Mouse (Mus musculus) left cerebral cortex, adult 18-20 months (tissue): ENCODE measurements around the gene Mthfr. TPM values are rescaled to one million over a fixed set of nuclear protein-coding genes. Genes with fewer than 3 reads are reported as not detected.

Experiments
- DNase-seq, 2 experiments: peaks; one replicate each; pipeline ENCODE4 v3.0.0; 2021 to 2022; ENCODE audit warnings: low spot score in 2 of 2, mixed read lengths in 1 of 2
- total RNA-seq, 2 experiments: library from RNA; stranded (reverse); gene quantifications; 2 replicates each; pipeline ENCODE4 v1.2.3; 2021

Mthfr gene
- total RNA-seq, 2 experiments from 2014 or later = 29.3 to 34.3 TPM

GRCm38 (mm10) chr4:148085907-148086305, 47.0 kb downstream of the Mthfr start:
- no peak for DNase-seq

- no peak for DNase-seq
Measured at GRCm38 (mm10) chr4:148087091-148087906, 48.4 kb downstream of the Mthfr start.

GRCm38 (mm10) chr4:148087907-148088527, 49.1 kb downstream of the Mthfr start, which contains the start of gene Agtrap:
TSS of gene Agtrap (minus strand) at chr4:148088031.
- DNase-seq = peak; percentile 94 to 95

GRCm38 (mm10) chr4:148089166-148089565, 50.3 kb downstream of the Mthfr start:
- DNase-seq = no peak

- DNase-seq = no peak
Measured at GRCm38 (mm10) chr4:148091181-148091580, 52.3 kb downstream of the Mthfr start.

DNA sequence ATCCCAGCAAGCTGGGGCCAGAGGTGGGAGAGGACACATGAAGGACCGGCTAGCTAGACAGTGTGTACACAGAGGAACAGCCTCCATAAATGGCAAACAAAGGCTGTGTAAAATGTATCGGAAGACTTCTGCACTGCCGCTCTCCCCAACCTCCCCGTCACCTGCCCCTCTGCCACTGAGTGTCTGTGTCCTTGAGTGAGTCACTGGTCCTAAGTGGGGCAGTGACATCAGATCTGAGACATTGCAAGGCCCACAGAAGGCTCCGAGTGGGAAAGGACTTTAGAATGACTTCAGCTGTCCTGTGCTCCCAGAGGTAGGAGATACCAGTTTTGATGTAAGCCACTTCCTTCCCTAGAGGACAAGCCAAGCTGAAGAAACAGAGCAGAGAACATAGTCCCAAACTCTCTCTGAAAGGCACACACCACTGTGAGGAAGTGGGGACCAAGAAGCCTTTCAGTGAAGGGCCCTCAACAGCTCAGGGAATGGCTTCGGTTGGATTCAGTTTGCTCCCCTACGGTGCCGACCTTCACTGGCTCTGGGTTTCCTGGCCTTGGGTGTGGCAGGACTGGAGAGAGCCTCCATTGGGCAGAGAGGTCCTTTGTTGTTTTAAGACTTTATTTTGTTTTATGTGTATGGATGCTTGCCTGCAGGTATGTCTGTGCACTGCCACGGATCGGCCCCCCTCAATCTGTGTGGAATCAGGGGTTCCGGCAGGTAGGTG, 53.8 kb downstream of the Mthfr start:
- DNase-seq = no peak

- DNase-seq = no peak
Measured at GRCm38 (mm10) chr4:148094161-148094560, 55.3 kb downstream of the Mthfr start.

- DNase-seq = no peak
Measured at GRCm38 (mm10) chr4:148095081-148095480, 56.2 kb downstream of the Mthfr start.

- DNase-seq = no peak
Measured at GRCm38 (mm10) chr4:148097936-148098335, 59.1 kb downstream of the Mthfr start.

DNA sequence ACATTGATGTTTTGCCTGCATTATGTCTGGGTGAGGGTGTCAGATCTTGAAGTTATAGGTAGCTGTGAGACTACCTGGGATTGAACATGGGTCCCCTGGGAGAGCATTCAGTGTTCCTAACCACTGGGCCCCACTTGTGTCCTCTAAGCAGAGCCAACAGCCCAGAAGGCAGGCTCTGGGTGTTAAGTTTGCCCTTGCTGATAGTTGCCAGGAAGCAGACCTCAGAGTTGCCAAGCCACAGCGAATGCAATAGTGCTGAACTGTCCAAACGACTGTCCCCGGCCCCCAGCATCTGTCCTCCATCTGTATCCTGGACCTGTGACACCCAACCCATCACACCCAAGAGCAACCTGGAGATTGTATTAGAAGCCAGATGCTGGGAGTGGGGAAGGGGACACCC, 59.8 kb downstream of the Mthfr start:
- DNase-seq = no peak

- peak; percentile 70 to 74 for DNase-seq
Measured at GRCm38 (mm10) chr4:148101801-148102527, 63.1 kb downstream of the Mthfr start.

GRCm38 (mm10) chr4:148104146-148104545, 65.3 kb downstream of the Mthfr start:
- DNase-seq = no peak

DNA sequence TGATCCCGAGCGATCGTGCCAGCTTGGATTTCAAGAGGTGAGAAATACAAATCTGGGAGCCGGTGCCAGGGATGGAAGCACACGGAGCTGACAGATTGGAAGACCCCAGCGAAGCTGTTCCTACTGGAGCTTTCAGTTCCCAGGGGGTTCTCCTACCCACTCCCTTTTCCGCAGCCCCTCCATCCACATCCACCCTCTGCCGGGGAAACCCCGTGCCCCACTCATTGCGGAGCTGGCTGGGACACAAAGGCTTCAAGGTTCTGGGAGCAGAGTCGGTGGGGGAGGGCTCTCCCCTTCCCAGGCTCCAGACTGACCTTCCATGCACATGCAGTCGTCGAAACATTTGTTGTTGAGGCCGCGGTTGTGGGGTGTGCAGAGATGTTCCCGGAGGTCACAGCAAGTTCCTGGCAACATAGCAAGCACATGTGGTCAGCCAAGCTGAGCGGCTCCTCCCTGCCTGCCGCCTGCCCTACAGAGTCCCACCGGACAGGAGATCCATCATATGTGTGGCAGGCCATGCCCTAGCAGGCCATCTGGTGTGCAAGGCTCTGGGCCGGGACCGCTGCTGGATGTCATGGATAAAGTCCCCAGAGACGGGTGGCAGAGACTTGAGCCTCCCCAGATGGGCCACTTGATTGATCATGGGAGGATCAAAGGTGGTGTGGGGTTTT, 68.9 kb downstream of the Mthfr start:
- no peak for DNase-seq

- DNase-seq = no peak
Measured at GRCm38 (mm10) chr4:148108565-148109100, 69.8 kb downstream of the Mthfr start.

Other genes with a start within 250 kb of the Mthfr start
- gene Zfp984, start 229.3 kb upstream of the Mthfr start, total RNA-seq = 1 to 10 TPM; 1.2 to 1.4 TPM
- 10 to 100 TPM; 20.3 to 21.4 TPM for gene Zfp933, start 190.7 kb upstream of the Mthfr start, total RNA-seq
- gene Miip, start 170.3 kb upstream of the Mthfr start, total RNA-seq = 10 to 100 TPM; 15.1 to 15.5 TPM
- 10 to 100 TPM; 13.0 to 13.1 TPM for gene Fv1, start 170.1 kb upstream of the Mthfr start, total RNA-seq
- gene Mfn2, start 134.4 kb upstream of the Mthfr start, total RNA-seq = 100 to 1,000 TPM; 198 to 204 TPM
- gene Plod1, start 102.3 kb upstream of the Mthfr start, total RNA-seq = 10 to 100 TPM; 12.1 to 12.6 TPM
- gene 2510039O18Rik, start 98.2 kb upstream of the Mthfr start, total RNA-seq = 10 to 100 TPM; 29.6 to 32.6 TPM
- gene Nppb, start 53.3 kb upstream of the Mthfr start, total RNA-seq = not detected
- under 1 TPM in 1 of 2 experiments, not detected in 1; 0.40 TPM for gene Nppa, start 38.4 kb upstream of the Mthfr start, total RNA-seq
- 10 to 100 TPM; 93.9 to 94.5 TPM for gene Clcn6, start 256 bp upstream of the Mthfr start, total RNA-seq
- gene Agtrap, start 49.0 kb downstream of the Mthfr start, total RNA-seq = 10 to 100 TPM in 1 of 2 experiments, 1 to 10 TPM in 1; 6.6 to 10.1 TPM
- 10 to 100 TPM; 10.7 to 17.5 TPM for gene Mad2l2, start 91.3 kb downstream of the Mthfr start, total RNA-seq
- under 1 TPM; 0.19 to 0.21 TPM for gene Draxin, start 91.6 kb downstream of the Mthfr start, total RNA-seq
- gene Fbxo6, start 113.1 kb downstream of the Mthfr start, total RNA-seq = 10 to 100 TPM; 32.1 to 35.3 TPM
- 100 to 1,000 TPM; 137 to 157 TPM for gene Fbxo44, start 121.4 kb downstream of the Mthfr start, total RNA-seq
- gene Fbxo2, start 121.5 kb downstream of the Mthfr start, total RNA-seq = 100 to 1,000 TPM; 118 to 126 TPM
- 10 to 100 TPM; 23.4 to 30.0 TPM for gene Disp3, start 248.9 kb downstream of the Mthfr start, total RNA-seq